Mouse (Mus musculus) C2C12 (cell line): ENCODE measurements around the gene Erf. TPM values are rescaled to one million over a fixed set of nuclear protein-coding genes. Genes with fewer than 3 reads are reported as not detected.

Source experiments
- H3K27me3 ChIP-seq: one replicate; pipeline ENCODE4 v1.6.1; 2011; ENCODE audit not compliant: control insufficient read depth, insufficient read depth, insufficient read length
- H3K36me3 ChIP-seq: one replicate; pipeline ENCODE4 v1.6.1; 2011; ENCODE audit not compliant: control insufficient read depth, insufficient read depth
- H3K4me3 ChIP-seq: one replicate; pipeline ENCODE4 v1.5.1; 2011; ENCODE audit warnings: mild to moderate bottlenecking, control low read depth; ENCODE audit not compliant: poor library complexity, insufficient read depth, severe bottlenecking
- H3K79me2 ChIP-seq: one replicate; pipeline ENCODE4 v1.6.1; 2011; ENCODE audit not compliant: control insufficient read depth, insufficient read depth
- H3K79me3 ChIP-seq: one replicate; pipeline ENCODE4 v1.6.1; 2011; ENCODE audit warnings: low read depth, control low read depth
- H3ac ChIP-seq: one replicate; pipeline ENCODE3; 2011; ENCODE audit warnings: low read depth; ENCODE audit not compliant: control insufficient read depth, insufficient read length
- CEBPB ChIP-seq: IDR thresholded peaks from one replicate; pipeline ENCODE4 v1.6.1; 2011; ENCODE audit warnings: low read depth, mild to moderate bottlenecking, control low read depth, moderate library complexity
- CTCF ChIP-seq: IDR thresholded peaks from one replicate; pipeline ENCODE4 v1.5.1; 2011; ENCODE audit not compliant: control insufficient read depth, insufficient read depth, insufficient read length
- FOSL1 ChIP-seq: IDR thresholded peaks from one replicate; pipeline ENCODE4 v1.8.0; 2011; ENCODE audit warnings: mild to moderate bottlenecking, low read length; ENCODE audit not compliant: poor library complexity, insufficient read depth, severe bottlenecking
- MAX ChIP-seq: IDR thresholded peaks from one replicate; pipeline ENCODE4 v1.6.1; 2011; ENCODE audit warnings: mild to moderate bottlenecking, control low read depth
- MYOD1 ChIP-seq: IDR thresholded peaks from one replicate; pipeline ENCODE4 v1.6.1; 2011; ENCODE audit warnings: low read depth; ENCODE audit not compliant: control insufficient read depth, insufficient read length
- MYOG ChIP-seq: IDR thresholded peaks from one replicate; pipeline ENCODE4 v1.6.1; 2011; ENCODE audit not compliant: control insufficient read depth, insufficient read length; ENCODE audit errors: extremely low read depth
- USF1 ChIP-seq: IDR thresholded peaks from one replicate; pipeline ENCODE4 v1.6.1; 2011; ENCODE audit warnings: low read depth, mild to moderate bottlenecking, control low read depth, moderate library complexity
- polyA plus RNA-seq: library from polyadenylated mRNA; unstranded; fragments of >200 nt; fragmentation: generic; extraction: Trizol; gene quantifications from one replicate; pipeline ENCODE4 v1.2.1, GENCODE M21; 2012; ENCODE audit warnings: missing spikeins

Gene Erf
- polyA plus RNA-seq, 1 experiment = 61.8 TPM

GRCm38 (mm10) chr7:25273259-25274241, 23.0 kb upstream of the Erf start:
- TF ChIP-seq USF1 (no peak), CTCF (no peak), CEBPB (no peak), FOSL1 (no peak), MAX (no peak), MYOD1 (no peak), MYOG (no peak)
- no peaks in the 10 kb centered on the region for H3K27me3 ChIP-seq
- peaks cover 5% of the 10 kb centered on the region for H3K79me2 ChIP-seq
- H3ac ChIP-seq = no peak overlapping the region
- no peak overlapping the region for H3K4me3 ChIP-seq
- peaks cover 3% of the 10 kb centered on the region for H3K79me3 ChIP-seq
- H3K36me3 ChIP-seq = no peaks in the 10 kb centered on the region

GRCm38 (mm10) chr7:25272445-25273258, 22.1 kb upstream of the Erf start:
- Histone ChIP-seq H3K79me2 (peaks cover 3% of the 10 kb centered on the region), H3ac (no peak overlapping the region), H3K27me3 (no peaks in the 10 kb centered on the region), H3K4me3 (no peak overlapping the region), H3K79me3 (peaks cover 3% of the 10 kb centered on the region), H3K36me3 (no peaks in the 10 kb centered on the region)
- no peak for TF ChIP-seq CEBPB
- no peak for TF ChIP-seq USF1
- no peak for TF ChIP-seq FOSL1
- no peak for TF ChIP-seq CTCF
- no peak for TF ChIP-seq MAX
- no peak for TF ChIP-seq MYOG
- TF ChIP-seq MYOD1 = no peak

DNA sequence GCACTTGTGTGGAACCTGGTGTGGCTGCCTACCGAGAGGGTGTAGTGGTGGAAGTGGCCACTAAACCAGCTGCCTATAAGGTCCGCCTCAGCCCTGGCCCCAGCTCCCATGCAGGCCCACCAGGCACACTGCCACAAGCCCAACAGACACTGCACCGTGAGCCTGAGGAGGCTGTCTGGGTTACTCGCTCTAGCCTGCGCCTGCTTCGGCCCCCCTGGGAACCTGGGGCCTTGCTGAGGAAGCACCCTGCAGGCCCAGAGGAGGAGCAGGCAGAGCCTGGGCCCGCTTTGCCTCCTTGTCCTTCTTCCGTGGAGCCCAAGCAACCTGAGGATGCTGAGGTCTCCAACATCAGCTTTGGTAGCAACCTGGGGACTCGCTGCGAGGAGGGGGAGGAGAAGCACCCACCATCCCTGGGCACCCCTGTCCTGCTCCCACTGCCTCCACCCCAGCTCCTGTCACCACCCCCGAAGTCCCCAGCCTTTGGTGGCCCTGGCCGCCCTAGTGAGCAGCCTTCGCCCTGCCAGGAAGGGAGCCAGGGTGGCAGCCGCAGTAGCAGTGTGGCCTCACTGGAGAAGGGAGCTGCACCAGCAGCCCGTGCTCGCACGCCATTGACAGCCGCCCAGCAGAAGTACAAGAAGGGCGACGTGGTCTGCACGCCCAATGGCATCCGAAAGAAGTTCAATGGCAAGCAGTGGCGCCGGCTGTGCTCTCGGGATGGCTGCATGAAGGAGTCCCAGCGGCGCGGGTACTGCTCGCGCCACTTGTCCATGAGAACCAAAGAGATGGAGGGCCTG, 21.3 kb upstream of the Erf start:
- H3K4me3 ChIP-seq = no peak overlapping the region
- no peaks in the 10 kb centered on the region for H3K79me2 ChIP-seq
- H3K79me3 ChIP-seq = peaks cover 3% of the 10 kb centered on the region
- no peaks in the 10 kb centered on the region for H3K36me3 ChIP-seq
- no peak overlapping the region for H3ac ChIP-seq
- TF ChIP-seq MAX (no peak), USF1 (no peak), MYOD1 (no peak), CEBPB (no peak), FOSL1 (no peak), CTCF (no peak), MYOG (no peak)
- no peaks in the 10 kb centered on the region for H3K27me3 ChIP-seq

DNA sequence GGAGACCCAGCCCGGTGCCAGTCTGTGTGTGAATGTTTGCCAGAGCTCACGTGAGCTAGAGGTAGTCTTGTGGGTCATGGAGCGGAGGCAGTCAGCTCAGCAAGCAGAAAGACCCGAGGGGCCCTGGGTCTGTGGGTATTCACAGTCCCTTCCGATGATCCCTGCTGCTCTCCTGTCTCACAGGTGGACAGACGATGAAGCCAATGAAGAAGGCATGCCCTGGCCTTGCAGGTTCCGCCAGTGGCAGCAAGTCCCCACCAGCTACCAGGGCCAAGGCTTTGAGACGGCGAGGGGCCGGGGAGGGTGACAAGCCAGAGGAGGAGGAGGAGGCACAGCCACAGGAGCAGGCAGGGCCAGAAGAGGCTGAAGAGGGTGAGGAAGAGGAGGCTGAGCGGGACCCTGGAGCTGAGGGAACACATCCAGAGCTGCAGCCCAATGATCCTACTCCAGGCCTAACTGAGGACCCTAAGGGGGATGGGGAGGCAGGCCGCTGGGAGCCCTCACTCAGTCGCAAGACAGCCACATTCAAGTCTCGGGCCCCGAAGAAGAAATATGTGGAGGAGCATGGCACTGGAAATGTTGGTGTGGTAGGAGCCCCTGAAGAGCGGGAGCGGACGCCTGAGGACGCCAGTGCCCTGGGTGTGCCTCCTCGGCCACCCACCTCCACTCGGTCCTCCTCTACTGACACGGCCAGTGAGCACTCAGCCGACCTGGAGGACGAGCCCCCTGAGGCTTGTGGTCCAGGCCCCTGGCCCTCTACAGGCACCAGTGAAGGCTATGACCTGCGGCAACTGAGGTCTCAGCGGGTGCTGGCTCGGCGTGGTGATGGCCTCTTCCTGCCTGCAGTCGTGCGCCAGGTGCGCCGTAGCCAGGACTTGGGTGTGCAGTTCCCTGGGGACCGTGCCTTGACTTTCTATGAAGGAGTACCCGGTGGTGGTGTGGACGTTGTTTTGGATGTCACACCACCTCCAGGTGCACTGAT, 20.4 kb upstream of the Erf start:
- Histone ChIP-seq H3K79me2 (no peaks in the 10 kb centered on the region), H3K4me3 (no peak overlapping the region)

More for the DNA sequence above, 20.4 kb upstream of the Erf start:
- Histone ChIP-seq H3K27me3 (no peaks in the 10 kb centered on the region), H3K79me3 (peaks cover 3% of the 10 kb centered on the region), H3K36me3 (no peaks in the 10 kb centered on the region), H3ac (no peak overlapping the region)
- TF ChIP-seq FOSL1 = no peak
- TF ChIP-seq CEBPB = no peak
- no peak for TF ChIP-seq MYOD1
- no peak for TF ChIP-seq CTCF
- TF ChIP-seq MAX = no peak
- TF ChIP-seq MYOG = no peak
